Mouse (Mus musculus) lung, adult 2 months (tissue): ENCODE measurements at regions not wholly inside any gene's neighbourhood (a gene's known extent, or its start where the extent isn't known, plus 50 kb on each side); places are given as distances from the start of the nearest gene placed in this dataset.

Source experiments
- DNase-seq: peaks from one replicate; pipeline ENCODE4 v3.0.0; 2022
- H3K4me1 ChIP-seq: fragments of 200-500 bp; 2 replicates; pipeline ENCODE4 v1.6.1; 2011; ENCODE audit warnings: low read length; ENCODE audit not compliant: control insufficient read depth, insufficient read depth
- H3K4me3 ChIP-seq: fragments of 200-500 bp; replicated peaks from 2 replicates; pipeline ENCODE3; 2011; ENCODE audit warnings: low read depth, mild to moderate bottlenecking, control low read depth, low read length; ENCODE audit errors: extremely low read depth
- CTCF ChIP-seq: fragments of 200-500 bp; IDR thresholded peaks from 2 replicates; pipeline ENCODE4 v1.5.1; 2011; ENCODE audit warnings: mild to moderate bottlenecking, low read length, control low read depth; ENCODE audit not compliant: insufficient read depth
- POLR2A ChIP-seq: fragments of 200-500 bp; IDR thresholded peaks from 2 replicates; pipeline ENCODE4 v1.6.1; 2011; ENCODE audit warnings: low read depth, mild to moderate bottlenecking, control low read depth, low read length, borderline replicate concordance; ENCODE audit errors: extremely low read depth
- WGBS: fragments of 180-500 bp; shearing (Covaris S2); methylation state at CpG from one replicate; pipeline ENCODE4 v1.1.7; 2018; 5-methylcytosine and 5-hydroxymethylcytosine counted together

DNA sequence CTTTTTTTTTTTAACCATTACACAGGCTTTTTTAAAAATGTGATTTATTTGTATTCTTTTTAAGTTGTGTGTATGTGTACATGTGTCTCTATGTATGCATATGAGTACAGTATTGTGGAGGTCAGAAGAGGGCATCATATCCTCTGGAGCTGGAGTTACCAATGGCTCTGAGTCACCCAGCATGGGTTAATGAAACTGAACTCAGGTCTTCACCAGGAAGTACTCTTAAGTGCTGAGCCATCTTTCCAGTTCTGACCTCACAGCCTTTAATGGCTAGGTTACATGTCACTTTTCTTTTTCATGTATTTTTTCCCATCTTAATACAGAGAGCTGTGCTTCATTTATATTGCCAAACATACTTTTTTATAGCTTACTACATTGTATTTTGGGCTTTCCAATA is 136.8 kb downstream of the Kcnj2 start:
- no peak overlapping the region for H3K4me3 ChIP-seq
- TF ChIP-seq CTCF, result no peak
- TF ChIP-seq POLR2A, result no peak
- H3K4me1 ChIP-seq, result no peaks in the 10 kb centered on the region
- no peak for DNase-seq

GRCm38 (mm10) chr11:111210565-111210964 is 144.6 kb downstream of the Kcnj2 start:
- DNase-seq, result no peak
- TF ChIP-seq POLR2A (no peak), CTCF (no peak)
- Histone ChIP-seq H3K4me1 (no peaks in the 10 kb centered on the region), H3K4me3 (no peak overlapping the region)

DNA sequence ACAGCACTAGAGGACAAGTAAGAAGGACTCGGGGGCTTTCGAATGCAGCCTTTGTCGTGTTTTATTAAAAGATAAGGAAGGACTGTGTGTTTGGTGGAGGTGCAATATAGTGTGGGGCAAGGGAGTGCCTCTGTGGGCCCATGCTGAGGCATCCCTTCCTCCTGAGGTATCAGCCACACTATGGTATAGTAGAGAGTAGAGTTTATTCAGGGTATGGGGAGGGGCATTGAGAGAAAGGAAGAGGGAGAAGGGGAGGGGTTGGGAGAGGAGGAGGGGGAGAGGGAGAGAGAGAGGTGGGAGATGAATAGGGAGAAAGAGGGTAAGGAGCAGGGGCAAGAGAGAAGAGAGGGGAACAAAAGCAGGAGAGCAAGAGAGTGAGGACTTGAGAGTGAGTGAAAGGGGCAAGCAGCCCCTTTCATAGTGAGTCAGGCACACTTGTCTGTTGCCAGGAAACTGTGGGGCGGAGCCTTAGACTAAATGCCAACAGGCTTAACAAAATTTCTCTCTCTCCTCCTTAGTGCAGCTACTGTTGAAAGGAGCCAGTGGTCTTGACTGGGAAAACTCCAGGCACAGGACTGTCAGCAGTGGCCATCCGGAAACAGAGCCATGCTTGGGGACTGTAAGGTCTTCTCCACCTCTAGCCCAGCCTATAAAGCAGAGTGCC is 146.2 kb downstream of the Kcnj2 start:
- no peak for TF ChIP-seq POLR2A
- TF ChIP-seq CTCF, result no peak
- no peak for DNase-seq
- WGBS, result 50% methylated on average over 5 of the region's 5 CpGs
- no peaks in the 10 kb centered on the region for H3K4me1 ChIP-seq
- no peak overlapping the region for H3K4me3 ChIP-seq

GRCm38 (mm10) chr11:111212702-111213328 is 146.9 kb downstream of the Kcnj2 start:
- TF ChIP-seq POLR2A (no peak), CTCF (no peak)
- Histone ChIP-seq H3K4me3 (no peak overlapping the region), H3K4me1 (no peaks in the 10 kb centered on the region)
- 36% methylated on average over 5 of the region's 5 CpGs for WGBS
- DNase-seq, result no peak

- WGBS, result 68% methylated on average over 5 of the region's 5 CpGs
- no peak for DNase-seq
- no peak overlapping the region for H3K4me3 ChIP-seq
- H3K4me1 ChIP-seq, result no peaks in the 10 kb centered on the region
- TF ChIP-seq CTCF (no peak), POLR2A (no peak)
These were observed 149.0 kb downstream of the Kcnj2 start for GRCm38 (mm10) chr11:111215006-111215405.

- WGBS, result 78% methylated on average over 4 of the region's 4 CpGs
- no peak for TF ChIP-seq CTCF
- no peak for DNase-seq
- Histone ChIP-seq H3K4me3 (no peak overlapping the region), H3K4me1 (no peaks in the 10 kb centered on the region)
These were observed 157.9 kb downstream of the Kcnj2 start for GRCm38 (mm10) chr11:111223834-111224233.

GRCm38 (mm10) chr11:111227305-111227704 is 161.3 kb downstream of the Kcnj2 start:
- Histone ChIP-seq H3K4me3 (no peak overlapping the region), H3K4me1 (no peaks in the 10 kb centered on the region)
- 26% methylated on average over 1 of the region's 1 CpGs for WGBS
- no peak for DNase-seq
- TF ChIP-seq POLR2A (no peak), CTCF (no peak)

- H3K4me3 ChIP-seq, result no peak overlapping the region
- no peak for TF ChIP-seq CTCF
- no peak for TF ChIP-seq POLR2A
- 95% methylated on average over 1 of the region's 1 CpGs for WGBS
- no peak for DNase-seq
- no peaks in the 10 kb centered on the region for H3K4me1 ChIP-seq
These were observed 170.8 kb downstream of the Kcnj2 start for GRCm38 (mm10) chr11:111236741-111237140.

GRCm38 (mm10) chr11:111239784-111240183 is 173.8 kb downstream of the Kcnj2 start:
- no peaks in the 10 kb centered on the region for H3K4me1 ChIP-seq
- H3K4me3 ChIP-seq, result no peak overlapping the region
- TF ChIP-seq POLR2A (no peak), CTCF (no peak)
- no peak for DNase-seq
- 74% methylated on average over 3 of the region's 3 CpGs for WGBS

DNA sequence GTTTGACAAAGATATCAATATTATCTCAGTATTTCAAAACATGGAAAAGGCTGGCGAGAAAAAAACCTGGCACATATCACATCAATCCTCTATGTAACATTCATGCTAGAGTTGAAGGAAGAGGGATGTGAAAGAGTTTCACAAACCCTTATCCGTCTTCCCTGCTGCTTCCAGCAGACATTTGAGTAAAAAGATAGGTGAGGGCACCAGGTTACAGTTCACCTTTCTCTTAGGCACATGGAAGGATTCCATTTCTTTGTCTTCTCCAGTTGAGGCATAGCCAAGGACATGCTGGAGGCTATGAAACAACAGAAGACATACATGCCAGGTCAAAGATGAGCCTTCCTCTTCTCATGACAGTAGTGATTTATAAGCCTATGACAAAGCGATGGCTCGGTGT is 186.3 kb downstream of the Kcnj2 start:
- no peak for TF ChIP-seq CTCF
- TF ChIP-seq POLR2A, result no peak
- peaks cover 2% of the 10 kb centered on the region for H3K4me1 ChIP-seq
- DNase-seq, result no peak
- WGBS, result 69% methylated on average over 4 of the region's 4 CpGs
- no peak overlapping the region for H3K4me3 ChIP-seq
